Mouse (Mus musculus): ENCODE results near the gene Ndufaf4.
"Not testable (repeated sequence)": the region's sequence is repeated elsewhere in the genome, so short reads cannot be mapped to it uniquely, and the experiment has no call there.

The Ndufaf4 gene

DNA sequence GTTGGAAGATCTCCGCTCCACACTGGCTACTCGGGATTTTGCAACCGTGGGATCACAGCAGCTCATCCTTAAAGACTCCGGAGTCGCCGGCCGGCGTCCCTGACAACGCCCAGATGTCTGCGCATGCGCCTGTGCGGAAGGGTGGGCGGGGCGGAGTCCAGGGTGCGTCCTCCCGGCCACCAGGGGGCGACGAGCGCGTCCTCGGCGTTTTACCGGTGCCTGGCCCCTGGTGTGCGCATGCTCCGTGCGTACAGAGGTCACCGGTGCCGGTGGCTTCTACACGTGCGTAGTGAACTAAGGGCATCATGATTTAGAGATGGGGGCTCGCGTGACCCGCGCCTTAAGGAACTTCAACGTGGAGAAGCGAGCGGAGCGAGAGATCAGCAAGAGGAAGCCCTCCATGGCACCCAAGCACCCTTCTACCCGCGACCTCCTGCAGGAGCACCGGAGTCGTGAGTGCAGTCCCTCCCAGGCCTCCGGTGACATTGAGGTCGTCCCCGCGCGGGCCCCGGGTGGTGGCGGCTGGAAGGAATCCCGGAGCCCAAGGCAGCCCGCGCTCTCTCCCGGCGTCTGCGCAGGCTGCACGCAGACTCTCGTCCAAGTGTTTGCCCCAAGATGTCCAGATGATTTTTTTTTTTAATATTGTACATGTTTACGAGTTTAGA lies at the start of gene Ndufaf4:
Gene Ndufaf4, plus strand, starts transcription at position 233 of the 665 bp plus-strand sequence.
- peak; percentile 95 for DNase-seq (ENCODE audit: low spot score)

DNA sequence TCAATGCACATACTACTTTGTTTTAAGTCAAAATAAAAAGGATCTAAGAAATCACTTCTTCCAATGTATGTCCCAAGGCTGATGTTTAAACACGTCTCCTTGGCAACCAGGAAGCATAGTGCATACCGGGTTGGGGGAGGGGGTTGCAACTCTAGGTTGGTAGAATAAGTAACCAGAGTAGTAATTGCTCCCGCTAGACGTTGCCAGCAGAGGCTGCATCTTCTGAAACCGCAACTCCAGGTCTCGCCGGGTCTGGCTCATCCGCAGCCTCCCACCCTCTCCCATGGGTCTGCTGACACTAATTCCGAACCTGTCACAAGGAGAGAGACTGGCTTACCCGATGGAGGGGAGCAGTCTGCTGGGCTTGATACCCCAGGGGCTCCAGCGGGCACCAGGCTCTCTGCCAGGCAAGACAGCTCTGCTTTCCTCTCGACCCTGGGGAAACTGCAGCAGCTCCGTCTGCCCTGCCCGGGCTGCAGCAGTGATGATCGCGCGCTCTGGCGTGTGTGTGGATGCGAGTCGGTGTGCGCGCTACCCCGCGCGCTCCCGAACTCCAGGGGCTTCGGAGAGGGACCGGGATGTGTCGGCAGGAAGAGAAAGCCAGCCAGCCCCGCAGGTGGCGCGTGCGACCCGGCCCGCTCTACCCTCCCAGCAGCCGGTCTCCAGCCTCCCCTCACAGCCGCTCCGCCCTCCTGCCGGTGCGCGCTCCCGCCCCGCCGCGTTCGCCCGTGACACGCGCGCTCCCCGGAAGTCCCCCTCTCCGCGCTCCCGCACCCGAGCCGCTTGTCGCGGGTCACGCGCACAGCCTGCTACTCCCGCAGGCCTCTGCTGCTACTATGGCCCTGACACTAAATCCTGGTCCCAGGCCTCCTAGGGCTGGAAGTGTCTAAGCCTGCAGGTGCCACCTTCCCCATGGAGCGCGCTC lies 47.2 kb upstream of the Ndufaf4 start, which contains the start of gene Klhl32:
Gene Klhl32, minus strand, starts transcription at position 724 of the 925 bp plus-strand sequence.
- no peak for DNase-seq (ENCODE audit: low spot score)

DNA sequence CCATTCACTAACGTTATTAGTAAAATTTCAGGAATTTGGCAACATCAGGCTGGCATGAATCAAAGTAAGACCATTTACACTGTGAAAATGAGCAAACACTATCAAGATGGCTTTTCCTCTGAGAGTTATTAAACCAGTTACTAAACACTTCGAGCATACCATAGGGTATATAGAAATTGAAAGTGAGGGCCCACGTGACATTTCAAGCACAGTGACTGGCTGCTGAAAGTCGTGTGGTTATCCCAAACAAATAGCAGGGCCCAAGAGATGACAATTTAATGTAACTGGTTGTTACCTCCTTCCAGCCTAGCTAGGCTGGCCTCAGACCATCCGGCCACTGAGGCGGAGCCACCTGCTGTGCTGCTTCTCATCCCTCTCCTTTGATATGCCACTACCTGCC lies 32.2 kb upstream of the Ndufaf4 start:
- no peak for DNase-seq (ENCODE audit: low spot score)

DNA sequence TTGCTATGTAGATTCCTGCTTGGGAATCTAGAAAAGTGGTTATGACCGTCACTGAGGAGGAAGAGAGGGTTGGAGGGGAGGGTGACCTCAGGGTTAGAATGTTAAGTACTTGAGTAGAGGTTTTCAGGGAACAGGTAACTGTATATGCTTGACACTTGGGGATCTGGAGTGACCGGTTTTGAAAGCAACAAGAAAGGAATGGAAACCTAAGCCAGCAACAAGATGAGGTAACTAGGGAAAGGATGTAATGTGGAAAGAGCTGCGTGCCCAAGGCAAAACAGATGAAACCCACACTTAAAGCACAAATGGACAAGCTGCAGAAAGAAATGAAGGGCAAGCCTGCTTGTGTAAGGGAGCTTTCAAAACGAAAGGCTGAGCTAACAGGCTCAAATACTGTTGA lies 28.7 kb upstream of the Ndufaf4 start:
- no peak for DNase-seq (ENCODE audit: low spot score)

GRCm38 (mm10) chr4:24889386-24889785 lies 8.5 kb upstream of the Ndufaf4 start:
- not testable (repeated sequence) for DNase-seq (ENCODE audit: low spot score)

GRCm38 (mm10) chr4:24892293-24892692 lies 5.6 kb upstream of the Ndufaf4 start:
- DNase-seq (ENCODE audit: low spot score), result not testable (repeated sequence)

DNA sequence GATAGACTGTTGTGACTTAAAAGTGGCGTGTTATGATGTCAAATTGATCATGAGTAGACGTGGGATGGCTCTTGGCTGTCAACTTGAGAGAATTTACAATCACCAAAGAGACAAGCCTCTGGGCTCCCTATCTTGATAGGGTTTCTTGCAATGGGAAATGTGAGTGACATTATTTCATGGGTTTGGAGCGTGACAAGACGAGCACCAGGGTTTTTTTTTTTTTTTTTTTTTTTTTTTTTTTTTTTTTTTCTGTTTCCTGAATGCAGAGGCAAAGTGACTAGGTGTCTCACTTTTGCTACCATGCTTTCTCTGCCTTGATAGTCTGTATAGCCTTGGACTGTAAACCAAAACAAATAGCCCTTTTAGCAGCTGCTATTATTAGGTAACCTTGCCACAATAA lies 3.3 kb upstream of the Ndufaf4 start:
- DNase-seq (ENCODE audit: low spot score), result no peak

DNA sequence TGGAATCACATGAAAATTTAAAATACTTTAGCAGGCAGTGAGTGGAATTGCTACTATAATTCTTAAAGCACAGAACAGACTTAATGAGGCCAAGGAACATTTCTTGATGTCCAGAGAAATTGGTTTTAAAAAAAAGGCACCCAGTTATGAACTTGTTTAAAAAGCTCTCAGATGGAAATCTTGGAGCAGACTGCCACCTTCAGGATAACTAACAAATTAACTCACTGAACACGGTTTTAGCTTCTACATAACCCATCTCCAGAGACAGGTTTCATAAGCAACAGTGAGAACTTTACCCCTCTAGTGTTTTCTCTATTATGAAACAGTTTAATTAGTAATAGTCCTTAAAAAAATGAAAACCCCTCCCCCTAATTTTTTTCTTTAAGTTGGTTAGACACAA lies 1.1 kb upstream of the Ndufaf4 start:
- DNase-seq (ENCODE audit: low spot score), result peak; percentile 83

GRCm38 (mm10) chr4:24897351-24897750 lies 532 bp upstream of the Ndufaf4 start:
- DNase-seq (ENCODE audit: low spot score), result no peak

DNA sequence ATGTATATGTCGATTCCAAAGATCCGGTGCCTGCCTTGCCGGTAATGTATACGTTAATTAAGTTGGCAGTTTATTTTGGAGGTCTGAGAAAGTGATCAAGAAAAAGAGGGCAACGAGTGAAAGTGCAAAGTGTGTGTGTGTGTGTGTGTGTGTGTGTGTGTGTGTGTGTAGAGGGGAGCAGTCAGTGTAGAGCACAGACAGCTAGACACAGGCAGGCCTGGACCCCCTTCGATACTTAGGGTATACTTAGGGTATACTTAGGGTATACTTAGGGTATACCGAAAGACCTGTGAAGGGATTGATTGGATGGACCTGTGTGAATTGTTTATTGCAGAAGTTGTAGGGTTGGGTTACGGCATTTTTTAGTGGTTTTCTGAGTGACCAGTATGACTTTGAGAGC lies 753 bp downstream of the Ndufaf4 start:
- DNase-seq (ENCODE audit: low spot score), result no peak

GRCm38 (mm10) chr4:24899146-24899545 lies 1.3 kb downstream of the Ndufaf4 start:
- no peak for DNase-seq (ENCODE audit: low spot score)

- peak; percentile 58 for DNase-seq (ENCODE audit: low spot score)
These were observed 9.9 kb downstream of the Ndufaf4 start for GRCm38 (mm10) chr4:24907745-24908144.

GRCm38 (mm10) chr4:24915631-24916030 lies 17.7 kb downstream of the Ndufaf4 start:
- DNase-seq (ENCODE audit: low spot score), result no peak

DNA sequence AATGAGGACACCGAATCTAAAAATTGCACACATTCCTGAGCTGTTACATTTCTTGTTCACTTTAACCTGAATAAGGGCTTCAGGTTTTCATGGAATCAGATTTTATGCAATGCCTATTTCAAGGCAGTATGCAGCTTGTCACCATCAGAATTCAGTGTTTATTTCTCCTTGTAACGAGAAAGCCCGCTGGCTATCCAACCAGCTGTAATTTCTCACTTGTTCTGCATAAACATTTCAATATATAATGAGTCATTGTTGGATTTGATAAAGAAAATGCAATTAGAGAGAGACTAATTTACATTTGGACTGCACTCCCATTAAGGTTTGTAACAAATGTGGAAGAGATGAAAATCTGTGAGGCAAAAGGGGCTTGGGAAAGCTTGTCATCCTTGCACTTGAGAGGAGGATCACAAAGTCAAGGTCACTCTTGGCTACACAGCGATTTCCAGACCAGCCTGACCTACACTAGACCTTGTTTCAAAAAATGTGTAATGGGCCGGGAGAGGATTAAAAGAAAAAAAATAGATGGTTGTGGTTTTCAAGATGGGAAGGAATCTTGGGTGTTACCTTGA lies 22.2 kb downstream of the Ndufaf4 start:
- DNase-seq (ENCODE audit: low spot score), result no peak

DNA sequence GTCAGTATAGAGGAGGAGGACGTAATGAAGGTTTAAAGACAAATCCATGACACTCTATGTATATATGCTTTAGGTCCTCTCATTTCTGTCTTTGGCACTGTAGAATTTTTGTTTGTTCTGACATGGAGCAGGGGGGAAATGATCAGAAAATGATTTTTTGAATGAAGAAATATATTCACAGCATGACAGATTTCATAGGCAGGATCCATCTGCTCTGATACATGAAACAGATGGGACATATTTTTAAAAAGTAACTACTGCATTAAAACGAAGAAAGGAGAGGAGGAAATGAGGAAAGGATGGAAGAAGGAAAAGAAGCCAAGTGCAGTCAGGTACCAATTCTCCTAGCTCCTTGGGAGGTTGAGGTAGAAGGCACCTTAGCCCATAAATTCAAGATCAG lies 26.8 kb downstream of the Ndufaf4 start:
- no peak for DNase-seq (ENCODE audit: low spot score)

DNA sequence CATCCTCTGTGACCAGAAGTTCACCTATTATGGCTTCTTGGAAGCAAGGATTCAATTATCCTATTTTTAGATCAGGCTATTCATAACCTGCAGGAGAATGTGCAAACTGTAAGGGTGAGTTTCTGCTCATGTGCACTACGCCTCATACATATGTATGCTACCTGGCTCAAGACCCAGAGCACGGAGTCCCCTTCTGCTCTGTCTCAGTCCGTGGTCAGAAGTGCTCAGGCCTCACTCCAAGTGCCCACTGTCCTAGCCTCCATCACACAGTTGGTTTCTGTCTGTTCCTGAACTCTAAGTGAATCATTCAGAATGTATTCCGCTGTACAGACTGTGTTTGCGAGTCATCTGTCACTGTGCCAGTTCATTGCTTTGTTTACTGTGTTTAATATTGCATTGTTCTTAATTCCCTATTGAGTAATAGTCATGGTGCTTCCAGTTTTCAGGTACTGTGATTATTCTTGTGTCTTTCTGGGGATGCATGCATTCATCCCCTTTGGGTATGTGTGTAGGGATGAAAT lies 30.4 kb downstream of the Ndufaf4 start:
- DNase-seq (ENCODE audit: low spot score), result no peak

DNA sequence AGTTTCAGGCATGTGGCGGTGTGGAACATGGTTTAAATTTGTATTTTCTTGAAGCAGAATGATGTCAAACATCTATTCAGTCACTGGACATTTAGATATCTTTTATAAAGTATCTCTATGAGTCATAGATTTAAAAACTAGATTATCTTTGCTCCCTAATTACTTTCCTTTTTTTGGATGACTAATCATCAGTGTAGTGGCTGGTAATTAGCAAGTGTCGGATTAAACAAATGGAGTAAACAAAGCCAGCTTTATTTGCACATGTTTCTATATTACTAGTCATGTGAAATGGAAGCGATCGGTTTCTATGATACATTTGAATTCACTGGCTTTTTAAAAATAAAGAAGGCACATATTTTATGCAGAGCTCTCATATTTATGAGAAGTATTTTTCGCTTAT lies 31.0 kb downstream of the Ndufaf4 start:
- DNase-seq (ENCODE audit: low spot score), result no peak

DNA sequence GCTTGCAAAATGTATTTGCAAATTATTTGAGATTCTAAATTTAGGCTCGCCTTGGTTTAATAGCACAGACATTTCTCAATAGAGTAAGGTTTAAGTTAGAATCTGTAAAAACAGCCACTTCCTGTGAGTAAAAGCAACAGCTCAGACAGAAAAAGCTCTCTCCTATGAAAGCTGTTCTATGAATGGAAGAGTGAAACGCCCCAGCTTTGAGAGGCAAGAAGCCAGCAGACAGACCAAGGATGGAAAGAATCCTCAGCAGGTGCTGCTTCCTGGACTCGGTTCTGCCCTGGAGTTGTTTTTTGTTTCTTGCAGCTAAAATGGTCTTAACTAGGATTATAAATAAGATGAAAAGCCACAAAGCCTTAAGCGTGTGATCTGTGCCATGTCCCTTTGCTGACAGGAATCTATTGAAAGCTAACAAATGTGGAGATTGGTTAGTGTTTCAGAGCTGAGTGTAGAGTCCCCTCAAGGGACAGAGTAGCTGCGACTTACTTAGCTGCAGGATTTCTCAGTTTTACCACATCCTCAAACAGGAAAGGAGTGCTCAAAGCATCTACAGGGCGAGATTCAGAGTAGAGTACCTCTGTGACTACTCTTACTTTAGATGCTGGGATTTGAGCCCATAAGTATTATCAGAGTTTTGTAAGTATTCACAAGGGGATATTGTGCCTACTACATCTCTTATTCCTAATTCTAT lies 45.0 kb downstream of the Ndufaf4 start:
- no peak for DNase-seq (ENCODE audit: low spot score)
